Mouse (Mus musculus): ENCODE results near the gene Pcgf6. TPM values are rescaled to one million over a fixed set of nuclear protein-coding genes. Genes with fewer than 3 reads are reported as not detected.

Gene Pcgf6
- polyA plus RNA-seq (2016; fragmentation: Nextera tagmentation; extraction: Ambion mirVana): 36.1 and 36.5 TPM in 2 replicates

DNA sequence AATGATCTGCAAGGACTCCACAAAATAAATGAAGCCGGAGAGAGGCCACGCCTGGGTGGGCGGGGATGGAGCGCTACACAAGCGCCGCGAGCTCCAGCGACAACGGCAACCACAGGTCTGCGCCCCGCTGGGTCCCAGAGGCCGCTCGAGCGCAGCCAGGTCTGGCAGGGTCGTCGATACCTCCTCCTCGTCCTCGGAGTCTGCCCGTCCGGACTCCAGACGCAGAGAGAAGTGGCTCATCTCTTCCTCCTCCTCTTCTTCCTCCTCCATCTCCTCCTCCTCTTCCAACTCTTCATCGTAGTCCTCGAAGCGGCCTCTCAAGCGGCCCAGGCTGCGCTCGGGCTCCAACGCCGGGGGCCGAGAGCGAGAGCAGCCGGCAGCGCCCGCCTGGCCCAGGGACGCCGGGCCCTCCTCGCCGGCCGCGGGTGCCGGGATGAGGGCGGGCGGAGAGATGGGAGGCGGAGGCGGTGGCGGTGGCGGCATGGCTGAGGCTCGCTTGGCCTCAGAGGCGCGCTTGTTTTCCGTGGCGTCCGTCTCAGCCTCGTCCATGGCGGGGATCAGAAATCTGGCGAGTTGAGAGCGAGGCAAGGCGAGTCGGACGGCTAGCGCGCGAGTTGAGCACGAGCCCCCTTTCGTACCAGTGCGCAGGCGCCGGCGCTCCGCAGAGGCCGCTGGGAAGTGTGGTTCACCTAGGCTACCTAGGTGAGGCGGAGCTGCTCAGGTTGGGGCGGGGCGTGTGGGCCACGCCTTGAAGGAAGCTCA is at the start of gene Pcgf6:
Gene Pcgf6, minus strand, starts transcription at position 636 of the 762 bp plus-strand sequence.
- WGBS: under 1% methylated on average over 75 of the region's 75 CpGs
- peaks cover 30% of the 10 kb centered on the region for H3K36me3 ChIP-seq (replicated peaks)
- H3K27ac ChIP-seq (replicated peaks): peak within 1 kb of the TSS; percentile 96
- H3K9me3 ChIP-seq: no peaks in the 10 kb centered on the region
- H3K4me1 ChIP-seq: peaks cover 20% of the 10 kb centered on the region
- no peaks in the 10 kb centered on the region for H3K27me3 ChIP-seq (replicated peaks; ENCODE audit: low read depth, poor library complexity, severe bottlenecking)
- DNase-seq (ENCODE audit: low spot score): peak; percentile 91
- peak within 1 kb of the TSS; percentile 92 for H3K4me3 ChIP-seq

DNA sequence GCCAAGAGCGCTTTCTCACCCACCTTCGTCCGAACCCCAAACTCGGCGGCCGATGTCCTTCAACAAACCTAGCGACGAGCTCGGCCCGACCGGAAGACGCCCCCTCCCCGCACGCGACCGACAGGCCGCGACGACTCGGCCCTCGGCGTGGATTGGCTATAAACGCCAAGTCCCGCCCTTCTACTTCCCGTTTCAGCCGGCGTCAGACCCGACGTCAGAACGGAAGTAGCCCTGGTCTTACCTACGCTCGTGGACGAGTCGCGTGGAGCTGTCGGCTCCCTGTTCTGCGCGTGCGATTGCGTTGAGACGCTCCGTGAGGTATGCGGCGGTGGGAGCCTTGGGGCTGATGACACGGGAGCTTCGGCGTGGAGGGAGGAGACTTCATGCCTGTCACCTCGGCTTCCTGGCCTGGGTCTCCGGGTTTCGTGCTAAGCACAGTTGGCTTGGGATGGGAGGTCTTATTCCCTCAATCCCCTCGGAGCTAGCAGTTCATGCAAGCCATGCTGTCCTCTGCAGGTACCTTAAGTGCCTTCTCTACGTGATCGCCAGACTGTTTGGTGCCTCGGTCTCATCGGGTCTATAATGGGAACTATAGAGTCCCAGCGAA is 39.9 kb upstream of the Pcgf6 start, which contains the start of the genes Usmg5 and Pdcd11:
Gene Usmg5, minus strand, starts transcription at position 98 of the 607 bp plus-strand sequence.
Gene Pdcd11, plus strand, starts transcription at position 219 of the 607 bp plus-strand sequence.
- no peaks in the 10 kb centered on the region for H3K27me3 ChIP-seq (replicated peaks; ENCODE audit: low read depth, poor library complexity, severe bottlenecking)
- no peaks in the 10 kb centered on the region for H3K9me3 ChIP-seq
- peak within 1 kb of the TSS; percentile 87 for H3K4me3 ChIP-seq
- peaks cover 23% of the 10 kb centered on the region for H3K4me1 ChIP-seq
- peaks cover 58% of the 10 kb centered on the region for H3K36me3 ChIP-seq (replicated peaks)
- peak within 1 kb of the TSS; percentile 91 for H3K27ac ChIP-seq (replicated peaks)
- peak; percentile 96 for DNase-seq (ENCODE audit: low spot score)
- WGBS: under 1% methylated on average over 56 of the region's 56 CpGs

DNA sequence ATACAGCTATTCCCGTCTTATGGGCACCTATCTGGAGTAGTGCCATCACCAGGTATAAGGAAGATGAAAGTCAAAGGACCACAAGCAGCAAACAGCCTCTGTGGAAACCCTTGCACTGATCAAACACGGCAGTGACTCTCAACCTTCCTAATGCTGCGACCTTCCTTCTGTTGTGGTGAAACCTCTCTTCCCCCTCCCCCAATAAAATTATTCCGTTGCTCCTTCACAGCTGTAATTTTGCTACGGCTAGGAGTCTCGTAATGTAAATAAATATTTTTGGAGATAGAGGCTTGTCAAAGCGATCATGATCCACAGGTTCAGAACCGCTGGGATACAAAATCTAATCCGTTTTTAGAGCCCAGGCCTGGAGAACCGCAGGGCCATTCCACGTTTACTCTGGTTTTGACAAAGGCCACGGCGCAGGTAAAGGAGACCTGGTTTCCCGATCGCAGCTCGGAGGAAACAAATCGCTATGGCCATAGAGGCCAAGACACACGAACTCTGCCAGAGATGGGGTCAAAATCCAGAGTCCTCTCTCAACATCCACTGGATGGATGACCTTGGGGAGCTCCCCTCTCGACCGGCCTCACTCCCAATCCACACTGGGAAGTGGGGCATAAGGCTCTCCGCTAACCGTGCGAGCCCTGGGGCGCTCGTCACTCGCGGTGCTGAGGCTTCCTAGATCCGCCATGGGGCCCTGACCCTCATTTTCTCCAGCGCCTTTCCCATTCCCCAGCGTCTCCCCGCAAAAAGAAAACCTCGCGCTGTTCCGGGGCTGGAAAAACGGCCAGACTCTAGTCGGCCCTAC is 39.2 kb upstream of the Pcgf6 start:
- H3K9me3 ChIP-seq: no peaks in the 10 kb centered on the region
- H3K27ac ChIP-seq (replicated peaks): peak overlapping the region; percentile 91
- H3K4me1 ChIP-seq: peaks cover 23% of the 10 kb centered on the region
- no peaks in the 10 kb centered on the region for H3K27me3 ChIP-seq (replicated peaks; ENCODE audit: low read depth, poor library complexity, severe bottlenecking)
- H3K4me3 ChIP-seq: peak overlapping the region; percentile 87
- WGBS: 3% methylated on average over 36 of the region's 36 CpGs
- H3K36me3 ChIP-seq (replicated peaks): peaks cover 58% of the 10 kb centered on the region
- no peak for DNase-seq (ENCODE audit: low spot score)

DNA sequence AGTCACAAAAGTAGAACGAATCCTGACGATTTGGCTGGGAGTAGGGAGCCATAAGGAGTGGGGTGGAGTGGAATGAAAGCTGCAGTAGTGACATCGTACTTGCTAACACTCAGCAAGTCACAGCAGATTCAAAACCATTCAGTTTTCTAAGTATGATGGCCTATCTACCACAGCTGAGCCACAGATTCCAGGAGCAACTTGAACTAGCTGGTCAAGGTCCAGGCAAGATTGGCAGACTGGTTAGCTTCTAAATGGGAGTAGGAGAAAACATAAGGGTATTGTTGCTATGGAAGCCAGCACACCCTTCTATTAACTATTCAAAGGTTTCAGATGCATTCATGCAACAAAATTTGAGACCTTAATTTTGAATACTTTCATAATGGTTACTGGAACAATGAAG is 37.5 kb upstream of the Pcgf6 start:
- H3K36me3 ChIP-seq (replicated peaks): peaks cover 58% of the 10 kb centered on the region

DNA sequence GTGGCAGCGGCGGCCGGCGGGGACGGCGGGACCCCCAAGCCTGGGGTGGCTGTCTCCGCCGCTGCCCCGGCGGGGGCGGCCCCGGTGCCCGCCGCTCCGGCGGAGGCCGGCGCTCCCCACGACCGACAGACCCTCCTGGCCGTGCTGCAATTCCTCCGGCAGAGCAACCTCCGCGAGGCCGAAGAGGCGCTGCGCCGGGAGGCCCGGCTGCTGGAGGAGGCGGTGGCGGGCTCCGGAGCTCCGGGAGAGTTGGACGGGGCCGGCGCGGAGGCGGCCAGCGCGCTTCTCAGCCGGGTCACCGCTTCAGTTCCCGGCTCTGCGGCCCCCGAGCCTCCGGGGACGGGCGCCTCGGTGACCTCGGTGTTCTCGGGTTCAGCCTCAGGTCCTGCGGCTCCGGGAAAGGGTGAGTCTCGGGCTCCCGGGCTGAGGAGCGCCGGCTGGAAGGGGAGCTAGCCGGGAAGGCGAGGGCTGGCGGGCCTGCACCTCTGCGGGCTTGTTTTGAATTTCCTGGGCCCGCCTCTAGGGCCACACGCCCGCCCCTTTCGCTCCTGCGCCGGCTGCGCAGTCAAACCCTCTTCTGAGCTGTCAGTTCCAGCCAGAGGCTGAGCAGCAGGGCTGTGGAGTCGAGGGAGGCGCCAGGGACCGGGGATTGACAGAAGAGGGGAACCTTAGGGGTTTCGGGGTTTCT is 17.4 kb upstream of the Pcgf6 start:
- Histone ChIP-seq H3K27ac (replicated peaks) (peak overlapping the region; percentile 94), H3K36me3 (replicated peaks) (peaks cover 26% of the 10 kb centered on the region), H3K4me1 (peaks cover 12% of the 10 kb centered on the region), H3K27me3 (replicated peaks; ENCODE audit: low read depth, poor library complexity, severe bottlenecking) (no peaks in the 10 kb centered on the region), H3K9me3 (no peaks in the 10 kb centered on the region), H3K4me3 (peak overlapping the region; percentile 100)
- peak; percentile 89 for DNase-seq (ENCODE audit: low spot score)
- WGBS: under 1% methylated on average over 72 of the region's 72 CpGs

More for the DNA sequence above, 37.5 kb upstream of the Pcgf6 start:
- Histone ChIP-seq H3K27ac (replicated peaks) (no peak overlapping the region), H3K27me3 (replicated peaks; ENCODE audit: low read depth, poor library complexity, severe bottlenecking) (no peaks in the 10 kb centered on the region), H3K4me1 (peaks cover 23% of the 10 kb centered on the region), H3K4me3 (no peak overlapping the region), H3K9me3 (no peaks in the 10 kb centered on the region)
- no peak for DNase-seq (ENCODE audit: low spot score)
- 87% methylated on average over 3 of the region's 3 CpGs for WGBS

DNA sequence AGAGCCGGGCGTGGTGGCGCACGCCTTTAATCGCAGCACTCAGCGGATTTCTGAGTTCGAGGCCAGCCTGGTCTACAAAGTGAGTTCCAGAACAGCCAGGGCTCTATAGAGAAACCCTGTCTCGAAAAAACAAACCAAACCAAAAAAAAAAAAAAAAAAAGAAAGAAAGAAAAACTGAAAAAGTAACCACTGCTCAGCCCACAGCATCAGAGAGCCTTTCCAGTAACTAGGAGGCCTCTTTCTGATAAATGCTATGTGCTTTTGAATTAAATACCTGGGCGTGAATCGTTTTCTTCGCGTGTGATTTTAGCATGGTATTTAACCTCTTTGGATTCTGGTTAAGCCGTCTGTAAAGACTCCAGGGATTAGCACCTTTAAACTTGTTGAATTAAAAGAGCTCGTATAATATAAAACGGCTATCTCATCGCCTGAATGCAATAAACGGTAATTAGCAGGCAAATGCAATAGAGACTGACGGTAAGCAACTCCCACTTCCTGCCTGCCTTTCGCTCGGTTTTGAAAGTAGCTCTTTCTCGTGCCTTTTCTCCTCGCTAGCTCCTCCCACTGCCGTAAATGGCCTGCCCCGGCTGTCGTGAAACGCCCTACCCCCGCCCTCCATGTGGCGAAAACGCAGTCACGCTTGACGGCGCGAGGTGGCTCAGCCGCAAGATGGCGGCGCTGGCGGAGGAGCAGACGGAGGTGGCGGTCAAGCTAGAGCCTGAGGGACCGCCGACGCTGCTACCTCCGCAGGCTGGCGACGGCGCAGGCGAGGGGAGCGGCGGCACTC is 16.6 kb upstream of the Pcgf6 start, which contains the start of gene Taf5:
Gene Taf5, plus strand, starts transcription at position 651 of the 787 bp plus-strand sequence.
- peak within 1 kb of the TSS; percentile 100 for H3K4me3 ChIP-seq

DNA sequence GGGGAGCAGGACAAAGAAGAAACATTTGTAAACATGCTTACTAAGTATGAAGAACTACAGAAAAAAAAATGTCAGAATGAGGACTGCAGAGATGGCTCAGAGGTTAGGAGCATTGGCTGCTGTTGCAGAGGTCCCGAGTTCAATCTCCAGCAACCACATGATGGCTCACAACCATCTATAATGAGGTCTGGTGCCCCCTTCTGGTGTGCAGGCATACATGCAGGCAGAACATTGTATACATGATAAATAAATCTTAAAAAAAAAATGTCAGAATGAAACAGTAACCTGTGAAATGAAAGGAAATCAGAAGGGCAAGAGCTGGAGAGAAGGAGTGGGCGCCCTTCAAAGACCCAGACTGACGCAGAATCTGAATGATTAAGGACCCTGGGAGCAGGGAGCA is 15.2 kb upstream of the Pcgf6 start:
- 92% methylated on average over 3 of the region's 3 CpGs for WGBS
- H3K27me3 ChIP-seq (replicated peaks; ENCODE audit: low read depth, poor library complexity, severe bottlenecking): no peaks in the 10 kb centered on the region
- no peak overlapping the region for H3K4me3 ChIP-seq
- H3K27ac ChIP-seq (replicated peaks): no peak overlapping the region
- H3K36me3 ChIP-seq (replicated peaks): peaks cover 4% of the 10 kb centered on the region
- no peaks in the 10 kb centered on the region for H3K9me3 ChIP-seq
- no peak for DNase-seq (ENCODE audit: low spot score)
- H3K4me1 ChIP-seq: peaks cover 12% of the 10 kb centered on the region

More for the DNA sequence above, 16.6 kb upstream of the Pcgf6 start, which contains the start of gene Taf5:
- 11% methylated on average over 49 of the region's 49 CpGs for WGBS
- peak within 1 kb of the TSS; percentile 94 for H3K27ac ChIP-seq (replicated peaks)
- no peaks in the 10 kb centered on the region for H3K27me3 ChIP-seq (replicated peaks; ENCODE audit: low read depth, poor library complexity, severe bottlenecking)
- peaks cover 12% of the 10 kb centered on the region for H3K4me1 ChIP-seq
- peaks cover 18% of the 10 kb centered on the region for H3K36me3 ChIP-seq (replicated peaks)
- peak; percentile 97 for DNase-seq (ENCODE audit: low spot score)
- H3K9me3 ChIP-seq: no peaks in the 10 kb centered on the region

DNA sequence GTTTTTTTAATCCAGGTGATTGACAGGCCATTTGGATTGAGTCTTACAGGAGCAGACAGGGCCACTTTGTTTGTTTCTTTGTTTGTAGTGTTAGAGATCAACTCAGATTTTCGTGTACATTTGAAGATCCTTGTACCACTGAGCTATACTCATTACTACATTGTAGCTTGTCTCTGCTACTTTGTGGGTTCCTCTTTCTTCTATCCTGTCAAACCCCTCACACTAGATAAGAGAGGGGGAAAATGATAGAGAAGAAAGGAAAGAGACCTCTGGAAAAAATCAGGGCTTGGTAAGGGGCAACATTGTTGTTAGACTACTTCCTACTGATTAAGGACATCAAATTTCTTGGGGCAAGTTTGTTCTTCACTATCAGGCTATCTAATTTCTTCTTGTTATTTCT is 7.0 kb upstream of the Pcgf6 start:
- Histone ChIP-seq H3K27ac (replicated peaks) (no peak overlapping the region), H3K27me3 (replicated peaks; ENCODE audit: low read depth, poor library complexity, severe bottlenecking) (no peaks in the 10 kb centered on the region), H3K36me3 (replicated peaks) (no peaks in the 10 kb centered on the region), H3K4me3 (no peak overlapping the region), H3K9me3 (no peaks in the 10 kb centered on the region), H3K4me1 (no peaks in the 10 kb centered on the region)
- DNase-seq (ENCODE audit: low spot score): no peak
- WGBS: 65% methylated on average over 1 of the region's 1 CpGs

DNA sequence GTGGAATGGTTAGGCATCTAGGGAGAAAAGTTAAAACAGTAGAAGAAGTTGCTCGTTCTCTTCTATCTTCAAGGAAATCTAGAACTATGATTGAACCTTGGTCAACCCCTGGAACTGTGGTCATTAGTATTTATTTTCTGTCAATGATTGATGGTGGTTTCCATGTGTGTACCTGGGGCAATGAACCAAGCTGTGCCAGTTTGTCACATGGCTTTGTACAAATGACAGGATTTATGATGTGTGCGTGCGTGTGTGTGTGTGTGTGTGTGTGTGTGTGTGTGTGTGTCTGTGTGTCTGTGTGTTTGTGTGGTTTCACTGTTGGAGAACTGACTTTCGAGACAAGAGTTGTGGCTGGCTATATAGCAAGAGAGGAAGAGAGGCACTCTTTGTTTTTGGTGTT is 2.8 kb upstream of the Pcgf6 start:
- no peaks in the 10 kb centered on the region for H3K27me3 ChIP-seq (replicated peaks; ENCODE audit: low read depth, poor library complexity, severe bottlenecking)
- H3K4me1 ChIP-seq: peaks cover 20% of the 10 kb centered on the region
- no peak for DNase-seq (ENCODE audit: low spot score)
- H3K27ac ChIP-seq (replicated peaks): no peak overlapping the region
- no peak overlapping the region for H3K4me3 ChIP-seq
- 85% methylated on average over 4 of the region's 4 CpGs for WGBS
- H3K9me3 ChIP-seq: no peaks in the 10 kb centered on the region
- H3K36me3 ChIP-seq (replicated peaks): no peaks in the 10 kb centered on the region

DNA sequence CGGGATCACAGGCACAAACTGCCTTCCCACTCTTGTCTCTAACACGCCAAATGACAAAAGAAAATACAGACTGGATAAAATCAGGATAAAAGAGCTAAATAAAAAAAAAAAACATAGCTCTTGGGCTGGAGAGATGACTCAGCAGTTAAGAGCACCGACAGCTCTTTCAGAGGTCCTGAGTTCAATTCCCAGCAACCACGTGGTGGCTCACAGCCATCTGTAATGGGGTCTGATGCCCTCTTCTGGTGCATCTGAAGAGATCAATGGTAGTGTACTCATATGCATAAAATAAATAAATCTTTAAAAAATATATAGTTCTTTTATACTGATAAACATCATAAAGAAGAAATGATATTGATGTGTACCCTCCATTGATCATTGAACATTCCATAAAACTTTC is 2.2 kb upstream of the Pcgf6 start:
- no peaks in the 10 kb centered on the region for H3K9me3 ChIP-seq
- H3K27ac ChIP-seq (replicated peaks): no peak overlapping the region
- no peak for DNase-seq (ENCODE audit: low spot score)
- no peak overlapping the region for H3K4me3 ChIP-seq
- H3K36me3 ChIP-seq (replicated peaks): peaks cover 5% of the 10 kb centered on the region
- H3K4me1 ChIP-seq: peaks cover 20% of the 10 kb centered on the region
- no peaks in the 10 kb centered on the region for H3K27me3 ChIP-seq (replicated peaks; ENCODE audit: low read depth, poor library complexity, severe bottlenecking)
- 88% methylated on average over 4 of the region's 4 CpGs for WGBS

DNA sequence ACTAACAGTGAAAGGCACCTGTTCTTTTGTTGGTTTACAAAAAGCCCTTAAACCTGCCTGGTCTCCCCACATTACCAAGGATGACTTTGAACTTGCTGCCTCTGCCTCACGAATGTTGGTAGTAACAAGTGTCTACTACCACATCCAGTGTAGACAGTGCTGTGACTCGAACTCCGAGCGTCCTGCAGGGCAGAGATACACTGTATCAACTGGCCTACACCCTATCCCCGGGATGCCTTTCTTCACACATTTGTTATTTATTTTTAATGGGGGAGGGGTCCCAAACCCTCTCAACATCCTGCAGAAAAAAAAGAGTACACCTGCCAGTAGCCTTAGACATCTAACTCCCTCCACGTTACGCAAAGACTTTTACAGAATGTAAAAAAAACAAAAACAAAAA is 866 bp downstream of the Pcgf6 start:
- no peaks in the 10 kb centered on the region for H3K9me3 ChIP-seq
- H3K4me1 ChIP-seq: peaks cover 20% of the 10 kb centered on the region
- H3K36me3 ChIP-seq (replicated peaks): peaks cover 36% of the 10 kb centered on the region
- 11% methylated on average over 7 of the region's 7 CpGs for WGBS
- DNase-seq (ENCODE audit: low spot score): no peak
- no peaks in the 10 kb centered on the region for H3K27me3 ChIP-seq (replicated peaks; ENCODE audit: low read depth, poor library complexity, severe bottlenecking)
- H3K27ac ChIP-seq (replicated peaks): peak overlapping the region; percentile 96; the same call in 1 of the 2 replicates
- peak overlapping the region; percentile 92 for H3K4me3 ChIP-seq

Measured in embryonic facial prominence, embryonic 10.5 days (tissue).